Mouse (Mus musculus): ENCODE results near the gene Gm49333. TPM values are rescaled to one million over a fixed set of nuclear protein-coding genes. Genes with fewer than 3 reads are reported as not detected.

Gene Gm49333
- polyA plus RNA-seq, 1 experiment = not detected

DNA sequence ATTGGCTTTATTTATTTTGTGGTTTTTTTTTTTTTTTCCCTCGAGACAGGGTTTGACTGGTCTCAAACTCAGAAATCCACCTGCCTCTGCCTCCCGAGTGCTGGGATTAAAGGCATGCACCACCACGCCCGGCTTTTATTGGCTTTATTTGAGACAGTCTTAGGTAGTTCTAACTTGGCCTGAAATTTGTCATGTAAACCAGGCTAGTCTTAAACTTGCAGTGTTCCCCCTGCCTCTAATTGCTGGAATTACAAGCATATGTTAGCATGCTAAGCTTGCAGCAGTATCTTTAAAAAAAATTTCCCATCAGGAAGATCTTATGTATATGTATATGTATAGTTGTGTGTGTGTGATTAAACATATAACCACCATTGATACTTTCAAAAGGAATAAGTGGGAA is 65.3 kb downstream of the Gm49333 start:
- Histone ChIP-seq H3K27me3 (replicated peaks) (no peaks in the 10 kb centered on the region), H3K4me1 (peaks cover 88% of the 10 kb centered on the region), H3K4me3 (replicated peaks) (no peak overlapping the region), H3K9me3 (no peaks in the 10 kb centered on the region), H3K36me3 (replicated peaks; ENCODE audit: low read length) (peaks cover 77% of the 10 kb centered on the region)
- TF ChIP-seq GATA1 (IDR thresholded peaks at IDR 0.05; ENCODE audit: borderline replicate concordance, low read length) = no peak
- no peak for TF ChIP-seq FLI1 (IDR thresholded peaks at IDR 0.05; ENCODE audit: low read length)

DNA sequence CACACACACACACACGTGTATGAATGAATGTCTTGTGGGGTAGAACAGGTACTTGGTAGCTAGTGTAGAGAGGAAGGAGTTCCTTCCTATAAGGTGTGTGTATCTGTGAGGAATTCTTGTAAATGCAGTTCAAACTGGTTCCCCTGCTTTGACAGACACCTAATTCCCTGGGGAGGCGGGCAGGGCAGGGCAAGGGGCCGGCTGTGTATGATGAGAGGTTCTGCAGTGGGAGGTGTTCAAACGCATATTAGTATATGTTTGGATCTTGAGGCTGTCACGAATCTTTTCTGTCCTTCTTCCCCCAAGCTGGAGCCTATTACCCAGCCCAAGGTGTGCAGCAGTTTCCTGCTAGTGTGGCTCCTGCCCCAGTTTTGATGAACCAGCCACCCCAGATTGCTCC is 66.0 kb downstream of the Gm49333 start:
- Histone ChIP-seq H3K27me3 (replicated peaks) (no peaks in the 10 kb centered on the region), H3K4me3 (replicated peaks) (peak overlapping the region; percentile 24), H3K36me3 (replicated peaks; ENCODE audit: low read length) (peaks cover 84% of the 10 kb centered on the region), H3K4me1 (peaks cover 85% of the 10 kb centered on the region), H3K9me3 (no peaks in the 10 kb centered on the region)
- TF ChIP-seq GATA1 (IDR thresholded peaks at IDR 0.05; ENCODE audit: borderline replicate concordance, low read length) (no peak), FLI1 (IDR thresholded peaks at IDR 0.05; ENCODE audit: low read length) (no peak)

DNA sequence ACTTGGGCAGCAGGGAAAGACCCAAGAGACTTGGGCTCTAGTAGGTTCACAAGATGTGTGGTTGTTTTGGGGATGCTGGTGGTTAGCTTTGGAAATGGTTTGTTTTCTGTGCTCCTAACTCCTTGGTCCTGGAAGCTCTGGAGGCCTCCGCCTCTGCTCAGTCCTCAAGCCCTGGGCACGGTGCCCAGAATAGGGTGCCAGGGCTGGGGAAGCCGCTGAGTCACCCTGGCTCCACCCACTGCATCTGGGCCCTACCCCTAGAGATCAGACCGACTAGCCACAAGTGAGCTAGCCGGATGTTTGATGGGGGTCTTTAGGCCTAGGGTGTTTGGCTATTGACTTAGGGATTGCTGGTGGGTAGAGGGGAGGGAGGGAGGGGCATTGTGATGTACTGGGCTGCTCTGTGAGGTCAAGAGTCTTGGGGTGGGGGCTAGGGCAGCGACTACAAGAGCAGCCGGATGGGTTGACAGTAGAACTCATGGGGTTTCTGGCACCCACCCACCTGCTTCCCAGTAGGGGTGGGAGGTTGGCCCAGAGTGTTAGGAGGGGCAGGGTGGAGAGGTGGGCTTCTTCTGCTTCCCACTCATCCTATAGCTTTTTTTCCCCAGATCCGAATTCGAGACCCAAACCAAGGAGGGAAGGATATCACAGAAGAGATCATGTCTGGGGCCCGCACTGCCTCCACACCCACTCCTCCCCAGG is 66.7 kb downstream of the Gm49333 start:
- Histone ChIP-seq H3K9me3 (no peaks in the 10 kb centered on the region), H3K4me3 (replicated peaks) (peak overlapping the region; percentile 24), H3K27me3 (replicated peaks) (no peaks in the 10 kb centered on the region), H3K36me3 (replicated peaks; ENCODE audit: low read length) (peaks cover 91% of the 10 kb centered on the region), H3K4me1 (peaks cover 85% of the 10 kb centered on the region)
- TF ChIP-seq FLI1 (IDR thresholded peaks at IDR 0.05; ENCODE audit: low read length) (no peak), GATA1 (IDR thresholded peaks at IDR 0.05; ENCODE audit: borderline replicate concordance, low read length) (no peak)

DNA sequence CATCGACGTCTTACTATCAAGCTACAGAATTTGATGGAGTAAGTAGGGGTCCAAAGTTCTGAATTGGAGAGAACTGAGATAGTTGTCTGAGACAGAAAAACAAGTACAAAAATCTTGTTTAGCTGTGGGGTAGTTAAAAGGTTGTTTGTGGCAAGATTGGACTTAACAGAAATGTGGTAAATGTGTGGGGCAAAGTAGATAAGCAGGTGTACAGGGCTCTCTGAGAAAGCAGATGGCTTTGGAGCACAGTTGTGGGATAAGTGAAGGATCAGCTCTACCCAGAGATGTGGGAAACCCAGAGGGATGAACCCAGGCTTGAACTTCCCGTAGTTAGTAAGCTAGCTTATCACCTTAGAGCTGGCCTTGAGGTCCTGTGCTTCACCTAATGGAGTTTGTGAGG is 79.4 kb downstream of the Gm49333 start:
- H3K9me3 ChIP-seq = no peaks in the 10 kb centered on the region
- H3K36me3 ChIP-seq (replicated peaks; ENCODE audit: low read length) = peaks cover 76% of the 10 kb centered on the region
- H3K4me1 ChIP-seq = peaks cover 41% of the 10 kb centered on the region
- H3K4me3 ChIP-seq (replicated peaks) = no peak overlapping the region
- H3K27me3 ChIP-seq (replicated peaks) = peaks cover 7% of the 10 kb centered on the region
- TF ChIP-seq FLI1 (IDR thresholded peaks at IDR 0.05; ENCODE audit: low read length) (no peak), GATA1 (IDR thresholded peaks at IDR 0.05; ENCODE audit: borderline replicate concordance, low read length) (no peak)

DNA sequence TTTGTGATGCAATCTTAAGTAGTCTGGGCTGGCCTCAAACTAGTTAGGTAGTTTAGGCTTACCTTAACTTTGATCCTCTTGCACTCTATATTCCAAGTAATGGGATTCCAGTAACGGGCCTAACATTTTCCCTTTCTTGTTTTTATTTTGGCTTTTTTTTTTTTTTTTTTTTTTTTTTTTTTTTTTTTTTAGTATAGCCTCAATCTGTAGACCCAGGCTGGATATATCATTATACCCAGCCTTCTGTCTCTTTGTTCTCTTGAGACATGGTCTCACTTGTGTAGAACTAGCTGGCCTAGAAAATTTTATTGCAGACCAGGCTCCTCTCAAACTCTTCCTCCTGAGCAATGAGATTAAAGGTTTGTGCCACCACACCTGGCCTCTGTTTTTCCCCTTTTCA is 80.2 kb downstream of the Gm49333 start:
- Histone ChIP-seq H3K4me3 (replicated peaks) (no peak overlapping the region), H3K9me3 (no peaks in the 10 kb centered on the region), H3K4me1 (peaks cover 48% of the 10 kb centered on the region), H3K36me3 (replicated peaks; ENCODE audit: low read length) (peaks cover 68% of the 10 kb centered on the region), H3K27me3 (replicated peaks) (peaks cover 14% of the 10 kb centered on the region)
- TF ChIP-seq FLI1 (IDR thresholded peaks at IDR 0.05; ENCODE audit: low read length) = no peak
- no peak for TF ChIP-seq GATA1 (IDR thresholded peaks at IDR 0.05; ENCODE audit: borderline replicate concordance, low read length)

DNA sequence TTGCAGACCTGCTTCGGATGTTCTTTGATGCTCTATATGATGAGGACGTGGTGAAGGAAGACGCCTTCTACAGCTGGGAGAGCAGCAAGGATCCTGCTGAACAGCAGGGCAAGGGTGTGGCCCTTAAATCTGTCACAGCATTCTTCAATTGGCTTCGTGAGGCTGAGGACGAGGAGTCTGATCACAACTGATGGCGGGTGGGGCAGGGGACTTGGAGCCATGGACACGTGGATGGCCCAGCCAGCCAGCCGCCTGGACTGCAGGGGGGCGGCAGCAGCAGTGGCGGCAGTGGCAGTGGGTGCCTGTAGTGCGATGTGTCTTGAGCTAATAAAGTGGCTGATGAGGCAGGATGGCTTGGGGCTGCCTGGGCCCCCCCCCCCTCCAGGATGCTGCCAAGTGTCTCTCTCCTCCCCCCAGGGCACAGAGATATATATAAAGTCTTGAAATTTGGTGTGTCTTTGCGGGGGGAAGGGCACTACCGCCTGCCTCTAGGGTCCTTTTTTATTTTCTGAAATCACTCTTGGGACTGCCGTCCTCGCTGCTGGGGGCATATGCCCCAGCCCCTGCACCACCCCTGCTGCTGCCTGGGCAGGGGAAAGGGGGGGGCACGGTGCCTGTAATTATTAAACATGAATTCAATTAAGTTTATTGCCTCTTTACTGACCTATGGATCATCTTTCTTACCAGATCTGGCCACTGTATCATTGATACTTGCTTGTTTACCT is 81.0 kb downstream of the Gm49333 start:
- Histone ChIP-seq H3K9me3 (no peaks in the 10 kb centered on the region), H3K27me3 (replicated peaks) (peaks cover 16% of the 10 kb centered on the region), H3K4me3 (replicated peaks) (peak overlapping the region; percentile 16), H3K4me1 (peaks cover 48% of the 10 kb centered on the region), H3K36me3 (replicated peaks; ENCODE audit: low read length) (peaks cover 60% of the 10 kb centered on the region)
- TF ChIP-seq FLI1 (IDR thresholded peaks at IDR 0.05; ENCODE audit: low read length) (no peak), GATA1 (IDR thresholded peaks at IDR 0.05; ENCODE audit: borderline replicate concordance, low read length) (no peak)

DNA sequence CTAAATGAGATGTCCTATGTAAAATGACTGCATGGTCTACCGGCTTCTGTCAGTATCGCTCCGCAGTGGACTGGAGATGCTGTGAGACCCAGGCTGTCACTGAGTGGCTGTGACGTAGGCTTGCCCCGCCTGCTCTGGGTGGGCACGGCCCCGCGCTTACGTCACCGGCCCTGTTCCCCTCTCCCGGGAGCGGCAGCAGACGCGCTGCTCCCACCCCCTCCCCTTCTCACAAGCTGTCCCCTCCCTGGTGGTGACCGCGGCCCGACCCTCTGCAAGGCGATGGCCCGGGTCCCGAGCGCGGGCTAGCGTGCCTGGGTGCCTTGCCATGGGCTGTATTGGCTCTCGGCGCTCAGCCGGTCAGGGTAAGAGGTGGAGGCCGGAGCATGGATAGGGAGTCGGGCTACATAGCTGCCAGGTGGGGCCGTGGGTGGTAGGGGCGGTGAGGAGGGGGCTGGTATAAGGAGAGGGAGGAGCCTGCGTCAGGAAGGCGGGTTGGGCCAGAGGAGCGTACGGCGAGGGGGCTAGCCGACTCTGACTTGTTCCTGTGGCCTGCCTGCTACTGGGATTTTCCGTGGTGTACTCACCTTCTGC is 81.8 kb downstream of the Gm49333 start, which contains the start of gene Fam131a:
Gene Fam131a, plus strand, starts transcription at position 131 of the 591 bp plus-strand sequence.
- Histone ChIP-seq H3K36me3 (replicated peaks; ENCODE audit: low read length) (peaks cover 52% of the 10 kb centered on the region), H3K9me3 (no peaks in the 10 kb centered on the region), H3K27me3 (replicated peaks) (peaks cover 19% of the 10 kb centered on the region), H3K4me1 (peaks cover 48% of the 10 kb centered on the region), H3K4me3 (replicated peaks) (peak within 1 kb of the TSS; percentile 90)
- TF ChIP-seq GATA1 (IDR thresholded peaks at IDR 0.05; ENCODE audit: borderline replicate concordance, low read length) (no peak), FLI1 (IDR thresholded peaks at IDR 0.05; ENCODE audit: low read length) (no peak)

DNA sequence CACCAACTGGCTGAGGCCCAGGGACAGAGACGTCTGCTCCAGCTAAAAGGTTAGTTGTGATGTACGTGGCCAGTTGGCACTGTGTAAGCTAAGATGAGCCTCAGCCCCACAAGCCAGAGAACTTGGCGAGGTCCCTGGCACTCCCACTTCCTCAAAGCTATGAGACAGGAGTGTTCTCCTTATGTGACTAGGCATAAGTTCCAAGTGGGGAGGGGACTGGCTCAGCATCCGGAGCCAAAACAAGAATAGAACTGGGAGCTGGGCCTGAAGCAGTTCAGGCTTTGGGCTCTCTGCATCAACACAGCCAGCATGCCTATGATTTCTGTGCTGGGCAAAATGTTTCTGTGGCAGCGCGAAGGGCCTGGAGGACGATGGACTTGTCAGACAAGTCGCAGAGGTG is 83.4 kb downstream of the Gm49333 start:
- Histone ChIP-seq H3K4me1 (peaks cover 50% of the 10 kb centered on the region), H3K4me3 (replicated peaks) (peak overlapping the region; percentile 89), H3K9me3 (no peaks in the 10 kb centered on the region), H3K36me3 (replicated peaks; ENCODE audit: low read length) (peaks cover 48% of the 10 kb centered on the region), H3K27me3 (replicated peaks) (peaks cover 30% of the 10 kb centered on the region)
- TF ChIP-seq GATA1 (IDR thresholded peaks at IDR 0.05; ENCODE audit: borderline replicate concordance, low read length) (no peak), FLI1 (IDR thresholded peaks at IDR 0.05; ENCODE audit: low read length) (no peak)

Other genes with a start within 250 kb of the Gm49333 start
- 5.3 and 17.1 TPM in 2 replicates for gene Abcc5, start 185.2 kb upstream of the Gm49333 start, polyA plus RNA-seq (2012; ENCODE audit: insufficient read depth, low replicate concordance)
- gene Eif2b5, start 112.8 kb upstream of the Gm49333 start, polyA plus RNA-seq (2012; ENCODE audit: insufficient read depth, low replicate concordance) = 5.9 and 9.1 TPM in 2 replicates
- gene Dvl3, start 94.6 kb upstream of the Gm49333 start, polyA plus RNA-seq (2012; ENCODE audit: insufficient read depth, low replicate concordance) = 21.1 and 45.9 TPM in 2 replicates
- gene Ap2m1, start 76.1 kb upstream of the Gm49333 start, polyA plus RNA-seq (2012; ENCODE audit: insufficient read depth, low replicate concordance) = 49.0 and 228 TPM in 2 replicates
- 24.1 TPM in 1 of 2 replicates, not detected in the other for gene Abcf3, start 63.0 kb upstream of the Gm49333 start, polyA plus RNA-seq (2012; ENCODE audit: insufficient read depth, low replicate concordance)
- gene Vwa5b2, start 22.1 kb upstream of the Gm49333 start, polyA plus RNA-seq (2012; ENCODE audit: insufficient read depth, low replicate concordance) = not detected in 2 replicates
- gene Eef1akmt4, start within 50 bp of the Gm49333 start, polyA plus RNA-seq (2012; ENCODE audit: insufficient read depth, low replicate concordance) = 5.4 and 20.7 TPM in 2 replicates
- 15.2 and 24.9 TPM in 2 replicates for gene Alg3, start 125 bp downstream of the Gm49333 start, polyA plus RNA-seq (2012; ENCODE audit: insufficient read depth, low replicate concordance)
- 2.3 and 5.9 TPM in 2 replicates for gene Camk2n2, start 9.7 kb downstream of the Gm49333 start, polyA plus RNA-seq (2012; ENCODE audit: insufficient read depth, low replicate concordance)
- 0.48 TPM in 1 of 2 replicates, not detected in the other for gene Ece2, start 18.2 kb downstream of the Gm49333 start, polyA plus RNA-seq (2012; ENCODE audit: insufficient read depth, low replicate concordance)
- 33.0 and 128 TPM in 2 replicates for gene Psmd2, start 40.0 kb downstream of the Gm49333 start, polyA plus RNA-seq (2012; ENCODE audit: insufficient read depth, low replicate concordance)
- gene Eif4g1, start 56.7 kb downstream of the Gm49333 start, polyA plus RNA-seq (2012; ENCODE audit: insufficient read depth, low replicate concordance) = 247 and 739 TPM in 2 replicates
- 7.9 and 8.6 TPM in 2 replicates for gene Fam131a, start 81.6 kb downstream of the Gm49333 start, polyA plus RNA-seq (2012; ENCODE audit: insufficient read depth, low replicate concordance)
- gene Polr2h, start 106.1 kb downstream of the Gm49333 start, polyA plus RNA-seq (2012; ENCODE audit: insufficient read depth, low replicate concordance) = 2.9 TPM in 1 of 2 replicates, not detected in the other
- 2.1 TPM in 1 of 2 replicates, not detected in the other for gene Clcn2, start 106.1 kb downstream of the Gm49333 start, polyA plus RNA-seq (2012; ENCODE audit: insufficient read depth, low replicate concordance)
- gene Chrd, start 121.5 kb downstream of the Gm49333 start, polyA plus RNA-seq (2012; ENCODE audit: insufficient read depth, low replicate concordance) = not detected in 2 replicates
- gene Thpo, start 122.9 kb downstream of the Gm49333 start, polyA plus RNA-seq (2012; ENCODE audit: insufficient read depth, low replicate concordance) = not detected in 2 replicates

Measured in megakaryocyte, embryonic 14.5 days (primary cell).